Mouse (Mus musculus): ENCODE data around the gene Wsb1. TPM values are rescaled to one million over a fixed set of nuclear protein-coding genes. Genes with fewer than 3 reads are reported as not detected.
"Not testable (repeated sequence)": the region's sequence is repeated elsewhere in the genome, so short reads cannot be mapped to it uniquely, and the experiment has no call there.

Wsb1 gene
- 10 to 100 TPM in 1 of 2 experiments, 1 to 10 TPM in 1; 7.2 to 14.3 TPM for total RNA-seq (2021)
- long read RNA-seq, experiment 1, transcript Wsb1-201 (9 exons, 2,476 nt): major isoform, 5 of 9 reads
- long read RNA-seq, experiment 1, partial matches to known transcripts: 0 of 9 reads
- long read RNA-seq, experiment 1, other reads (novel, unspliced or antisense): 3 of 9 reads
- long read RNA-seq, experiment 2, partial matches to known transcripts: 0 of 1 reads
- long read RNA-seq, experiment 2, other reads (novel, unspliced or antisense): 1 of 1 reads

- DNase-seq: peak; percentile 93
- intact Hi-C loops (cut with DNase I): loop anchor here (2.0 to 5.0 kb wide), 2 partner anchors 30 to 38 kb away; no protein-coding TSS in a partner anchor
- TF ChIP-seq CTCF (IDR thresholded peaks at IDR 0.05): no peak
- peak within 1 kb of the TSS; percentile 97 for H3K27ac ChIP-seq
- H3K4me3 ChIP-seq: peak within 1 kb of the TSS; percentile 79
Measured at GRCm38 (mm10) chr11:79254391-79255098, at the start of gene Wsb1. Gene Wsb1 (minus strand): TSS chr11:79254671.

GRCm38 (mm10) chr11:79304245-79304644, 49.8 kb upstream of the Wsb1 start:
- H3K4me3 ChIP-seq; H3K27ac ChIP-seq; DNase-seq; intact Hi-C loops (cut with DNase I): not testable (repeated sequence)

GRCm38 (mm10) chr11:79303109-79303508, 48.6 kb upstream of the Wsb1 start:
- no peak for TF ChIP-seq CTCF (IDR thresholded peaks at IDR 0.05)
- intact Hi-C loops (cut with DNase I): no loop called here
- no peak for DNase-seq
- Histone ChIP-seq H3K4me3 (no peak overlapping the region), H3K27ac (no peak overlapping the region)

- no peak for DNase-seq
- H3K27ac ChIP-seq: no peak overlapping the region
- intact Hi-C loops (cut with DNase I): loop anchor here (5.0 kb wide), 3 partner anchors 97 to 333 kb away; no protein-coding TSS in a partner anchor
- TF ChIP-seq CTCF (IDR thresholded peaks at IDR 0.05): peak; percentile 11; the same call in 1 of the 2 replicates
- H3K4me3 ChIP-seq: no peak overlapping the region
Measured at GRCm38 (mm10) chr11:79299719-79300431, 45.4 kb upstream of the Wsb1 start.

- TF ChIP-seq CTCF (IDR thresholded peaks at IDR 0.05): no peak
- no peak for DNase-seq
- intact Hi-C loops (cut with DNase I): loop anchor here (1.0 to 5.0 kb wide), 4 partner anchors 73 to 330 kb away; no protein-coding TSS in a partner anchor
- no peak within 1 kb of the TSS for H3K4me3 ChIP-seq
- peak within 1 kb of the TSS; percentile 58 for H3K27ac ChIP-seq
Measured at GRCm38 (mm10) chr11:79296856-79297491, 42.5 kb upstream of the Wsb1 start, which contains the start of gene Gm9964. Gene Gm9964 (minus strand): TSS chr11:79296906.

- TF ChIP-seq CTCF (IDR thresholded peaks at IDR 0.05): peak; percentile 98
- no peak overlapping the region for H3K4me3 ChIP-seq
- peak; percentile 44 for DNase-seq
- intact Hi-C loops (cut with DNase I): loop anchor here (1.0 to 5.0 kb wide), 4 partner anchors 72 to 329 kb away; no protein-coding TSS in a partner anchor
- peak overlapping the region; percentile 58 for H3K27ac ChIP-seq
Measured at GRCm38 (mm10) chr11:79296167-79296566, 41.7 kb upstream of the Wsb1 start.

- no peak for TF ChIP-seq CTCF (IDR thresholded peaks at IDR 0.05)
- Histone ChIP-seq H3K4me3 (no peak overlapping the region), H3K27ac (no peak overlapping the region)
- no peak for DNase-seq
- intact Hi-C loops (cut with DNase I): loop anchor here (5.0 kb wide), 1 partner anchor 42 kb away; the partner anchor contains the start of gene Wsb1
Measured at GRCm38 (mm10) chr11:79293971-79294370, 39.5 kb upstream of the Wsb1 start.

- DNase-seq: no peak
- intact Hi-C loops (cut with DNase I): loop anchor here (5.0 kb wide), 1 partner anchor 41 kb away; the partner anchor contains the start of gene Wsb1
- Histone ChIP-seq H3K27ac (no peak overlapping the region), H3K4me3 (no peak overlapping the region)
- no peak for TF ChIP-seq CTCF (IDR thresholded peaks at IDR 0.05)
Measured at GRCm38 (mm10) chr11:79293025-79293424, 38.6 kb upstream of the Wsb1 start.

GRCm38 (mm10) chr11:79292130-79292529, 37.7 kb upstream of the Wsb1 start:
- DNase-seq: no peak
- no peak for TF ChIP-seq CTCF (IDR thresholded peaks at IDR 0.05)
- intact Hi-C loops (cut with DNase I): loop anchor here (5.0 kb wide), 1 partner anchor 40 kb away; the partner anchor contains the start of gene Wsb1

GRCm38 (mm10) chr11:79291651-79292050, 37.2 kb upstream of the Wsb1 start:
- Histone ChIP-seq H3K27ac (peak overlapping the region; percentile 20; the same call in 1 of the 2 replicates), H3K4me3 (no peak overlapping the region)
- DNase-seq: no peak
- intact Hi-C loops (cut with DNase I): loop anchor here (1.0 to 5.0 kb wide), 2 partner anchors 39 to 67 kb away; partner anchors contain the start of gene Wsb1
- TF ChIP-seq CTCF (IDR thresholded peaks at IDR 0.05): no peak

More at GRCm38 (mm10) chr11:79292130-79292529, 37.7 kb upstream of the Wsb1 start:
- H3K4me3 ChIP-seq: no peak overlapping the region
- H3K27ac ChIP-seq: no peak overlapping the region

GRCm38 (mm10) chr11:79290473-79290872, 36.0 kb upstream of the Wsb1 start:
- peak; percentile 68 for DNase-seq
- TF ChIP-seq CTCF (IDR thresholded peaks at IDR 0.05): peak; percentile 81
- H3K27ac ChIP-seq: peak overlapping the region; percentile 46
- intact Hi-C loops (cut with DNase I): loop anchor here (5.0 kb wide), 1 partner anchor 38 kb away; the partner anchor contains the start of gene Wsb1
- no peak overlapping the region for H3K4me3 ChIP-seq
